Mouse (Mus musculus) brain, embryonic 18.5 days (tissue): ENCODE measurements around the gene Malsu1.
A peak's percentile ranks its signal among the peaks of the same experiment; 100 is the strongest.

Experiments
- DNase-seq: peaks from one replicate; pipeline ENCODE4 v3.0.0-alpha.2; 2012; ENCODE audit warnings: low read depth, low spot score

The Malsu1 gene

DNA sequence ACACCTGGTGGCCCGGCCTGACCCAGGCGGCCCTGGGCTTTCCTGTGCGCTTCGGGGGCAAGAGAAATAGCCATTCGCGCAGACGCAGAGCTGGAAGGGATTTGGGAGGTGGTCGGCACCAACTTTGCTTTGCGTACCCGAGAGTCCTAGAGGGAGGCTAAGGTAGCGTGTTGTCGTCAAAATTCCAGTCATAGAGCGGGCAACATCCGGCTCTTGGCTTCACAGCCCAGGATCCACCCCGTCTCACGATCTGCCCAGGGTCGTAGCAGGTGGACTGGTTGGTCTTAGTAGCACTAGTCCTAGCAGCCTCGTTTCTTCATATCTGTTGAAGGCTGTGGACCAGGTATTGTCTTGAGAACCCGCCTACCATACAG, 509 bp downstream of the Malsu1 start:
- no peak for DNase-seq

DNA sequence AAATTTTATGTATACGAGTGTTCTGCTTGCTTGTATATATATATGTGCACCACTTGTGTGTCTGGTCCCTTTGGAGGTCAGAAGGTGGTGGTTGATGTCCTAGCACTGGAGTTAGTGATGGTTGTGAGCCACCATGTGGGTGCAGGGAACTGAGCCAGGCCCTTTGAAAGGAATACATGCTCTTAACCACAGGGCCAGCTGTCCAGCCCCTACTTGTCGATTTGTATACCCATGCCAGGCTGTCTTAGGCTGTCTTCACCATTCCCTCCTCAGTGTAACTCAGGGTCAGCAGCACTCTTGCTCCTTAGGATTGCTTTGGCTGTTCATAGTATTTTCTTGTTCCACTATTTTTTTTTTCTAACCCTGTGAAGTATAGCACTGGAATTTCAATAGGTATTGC, 4.3 kb downstream of the Malsu1 start:
- no peak for DNase-seq

DNA sequence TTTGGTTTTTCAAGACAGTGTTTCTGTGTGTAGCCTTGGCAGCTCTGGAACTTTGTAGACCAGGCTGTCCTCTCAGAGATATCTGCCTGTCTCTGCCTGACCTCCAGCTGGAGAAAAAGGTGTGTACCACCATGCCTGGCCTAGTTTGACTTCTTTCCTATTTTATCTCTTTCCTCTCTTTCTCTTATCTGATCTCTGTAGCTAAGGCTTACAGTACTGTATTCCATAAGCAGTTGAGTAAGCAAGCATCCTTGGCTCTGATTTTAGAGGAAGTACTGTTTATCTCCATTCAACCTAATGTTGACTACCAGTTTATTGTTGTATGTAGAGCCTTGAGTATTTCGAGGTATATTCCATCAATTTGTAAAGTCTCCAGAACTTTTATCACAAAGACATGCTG, 5.7 kb downstream of the Malsu1 start:
- no peak for DNase-seq

DNA sequence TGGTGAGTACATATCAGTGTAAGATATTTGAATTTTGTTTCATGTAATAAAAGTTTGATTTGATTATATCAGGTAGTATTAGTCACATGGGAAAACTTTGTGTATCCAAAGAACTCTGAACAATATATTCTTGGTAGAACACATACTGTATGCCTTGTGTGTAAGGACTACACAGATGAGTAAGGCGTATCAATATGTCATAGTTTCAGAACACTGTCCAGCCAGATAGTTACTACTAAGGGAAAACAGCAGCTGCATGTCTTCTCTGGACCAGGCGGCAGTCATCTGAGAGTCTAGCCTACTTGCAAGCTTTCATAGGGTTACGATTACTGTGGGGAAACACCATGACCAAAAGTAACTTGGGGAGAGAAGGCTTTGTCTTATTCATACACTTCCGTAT, 9.4 kb downstream of the Malsu1 start:
- no peak for DNase-seq

DNA sequence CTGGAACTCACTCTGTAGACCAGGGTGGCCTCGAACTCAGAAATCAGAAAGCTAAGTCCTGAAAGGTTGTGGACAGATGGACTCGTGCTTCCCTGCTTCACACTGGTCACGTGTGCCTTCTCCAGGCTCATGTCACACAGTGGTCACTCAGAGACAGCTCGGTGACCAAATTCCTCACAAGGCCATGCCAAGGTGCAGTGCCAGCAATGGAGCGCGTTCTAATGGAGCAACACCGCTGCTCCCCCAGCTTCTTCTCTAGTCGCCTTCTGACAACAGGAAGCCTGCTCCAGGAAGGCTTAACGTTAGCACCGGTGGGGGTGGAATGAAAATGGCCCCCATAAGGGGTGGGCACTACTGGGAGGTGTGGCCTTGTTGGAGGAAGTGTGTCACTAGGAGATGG, 21.4 kb downstream of the Malsu1 start:
- DNase-seq, result no peak

DNA sequence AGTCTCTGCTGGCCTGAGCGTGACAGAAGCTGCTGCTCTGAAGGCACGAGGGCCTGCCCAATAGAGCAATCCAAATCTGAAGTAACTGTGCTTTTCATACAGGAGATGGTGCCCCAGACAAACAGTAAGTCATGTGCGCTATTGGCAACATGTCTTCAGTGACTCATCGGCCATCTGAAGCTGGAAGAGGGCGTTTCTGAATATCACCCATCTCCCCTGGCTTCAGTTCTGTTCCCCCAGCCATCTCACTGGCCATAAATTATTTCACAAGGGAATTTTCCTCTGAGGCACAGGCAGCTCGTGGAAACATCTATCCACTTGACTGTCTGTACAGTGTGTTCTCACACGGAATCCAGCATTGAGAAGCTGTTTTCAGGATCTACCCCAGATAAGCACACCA, 22.8 kb downstream of the Malsu1 start:
- no peak for DNase-seq

DNA sequence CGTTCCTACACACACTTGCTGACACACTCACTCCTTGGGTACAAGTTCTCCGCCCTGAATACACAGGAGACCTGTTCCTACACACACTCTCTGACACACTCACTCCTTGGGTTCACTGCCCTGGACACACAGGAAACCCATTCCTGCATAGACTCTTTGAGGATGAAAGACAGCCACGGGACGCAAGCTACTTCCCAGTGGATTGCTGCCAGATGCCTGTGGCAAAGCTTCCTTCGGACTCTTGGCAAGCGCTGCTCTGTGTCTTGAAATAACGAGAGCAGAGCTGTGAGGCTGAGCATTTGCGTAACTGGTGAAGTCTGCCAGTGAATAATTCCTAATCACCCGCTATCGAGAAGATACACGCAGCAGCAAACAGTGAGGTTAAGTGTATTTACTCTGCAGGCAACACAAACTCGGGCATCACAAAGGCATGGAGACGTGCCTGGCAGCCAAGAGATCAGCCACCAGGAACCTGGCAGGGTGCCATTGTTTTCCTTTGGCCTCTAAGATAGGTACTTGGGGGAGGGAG, 23.4 kb downstream of the Malsu1 start:
- peak; percentile 37 for DNase-seq

DNA sequence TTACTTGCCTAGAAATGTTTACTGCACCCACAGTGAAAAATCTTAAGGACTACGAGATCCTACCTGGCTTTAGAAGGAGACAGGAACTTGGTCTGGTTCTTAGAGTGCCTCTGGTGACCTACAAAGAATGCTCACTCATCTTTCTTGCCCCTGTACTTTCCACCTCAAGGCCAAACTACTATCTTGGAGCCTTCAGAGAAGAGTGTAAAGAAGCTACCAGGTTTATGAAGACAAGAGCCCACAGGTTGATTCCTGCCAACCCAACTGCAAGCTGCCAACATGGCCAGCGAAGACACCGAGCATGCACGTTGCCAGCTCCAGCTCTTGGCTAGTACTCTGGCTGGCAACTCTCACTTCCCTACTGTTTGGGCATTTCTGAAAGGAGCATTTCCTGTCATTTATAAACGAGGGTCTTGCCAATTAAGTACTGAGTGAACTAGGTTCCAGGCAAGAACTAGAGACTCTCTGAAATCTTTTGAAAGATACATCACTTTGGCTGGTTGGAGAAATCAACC, 24.1 kb downstream of the Malsu1 start:
- no peak for DNase-seq

DNA sequence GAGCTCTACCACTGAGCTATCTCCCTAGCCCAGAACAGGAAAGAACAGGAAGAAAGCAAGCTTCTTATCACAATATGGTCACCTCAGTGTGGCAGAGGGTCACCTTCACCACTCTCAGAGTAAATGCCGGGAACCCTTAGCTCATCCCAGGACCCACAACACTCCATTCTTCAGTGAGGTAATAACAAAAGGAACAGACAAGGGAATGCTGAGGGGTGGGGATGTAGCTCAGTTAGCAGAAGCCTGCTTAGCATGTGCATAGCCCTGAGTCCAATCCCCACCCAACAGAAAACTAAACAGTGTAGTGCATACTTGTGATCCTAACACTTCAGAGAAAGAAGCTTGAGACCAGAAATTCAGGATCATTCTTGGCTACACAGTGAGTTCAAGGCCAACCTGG, 25.5 kb downstream of the Malsu1 start:
- DNase-seq, result no peak

DNA sequence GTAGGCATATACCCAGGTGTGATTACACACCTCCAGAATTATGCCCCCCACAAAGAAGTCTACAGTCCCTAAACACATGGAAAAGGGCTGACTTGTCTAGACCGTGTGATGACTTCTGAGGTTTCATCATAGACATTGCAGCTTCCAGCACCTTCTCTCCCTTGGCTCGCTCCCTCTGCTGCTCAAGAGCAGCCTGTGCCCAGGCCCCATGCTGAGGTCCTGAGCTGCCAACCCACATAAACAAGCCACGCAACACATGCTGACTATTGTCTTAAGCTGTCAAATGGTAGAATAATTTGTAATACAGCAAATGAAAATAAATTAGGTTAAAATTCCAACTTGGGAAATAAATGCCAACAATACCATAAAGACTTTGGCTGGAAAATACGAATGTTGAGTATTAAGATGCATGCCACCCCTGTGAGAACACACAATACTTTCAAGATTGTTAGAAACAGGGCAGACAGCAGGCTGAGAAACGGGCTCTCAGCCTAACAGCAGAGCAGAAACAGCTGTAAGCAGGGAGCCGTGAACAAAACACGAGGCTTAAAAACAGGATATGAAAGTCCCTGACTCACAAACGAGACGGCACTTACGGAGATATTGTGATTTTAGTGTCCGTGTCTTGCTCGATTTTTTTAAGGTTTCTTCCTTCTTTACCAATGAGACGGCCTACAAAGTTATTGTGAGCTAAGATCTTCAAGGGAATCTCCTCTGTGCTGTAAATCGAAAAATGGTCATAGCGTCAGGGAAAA, 33.3 kb downstream of the Malsu1 start:
- no peak for DNase-seq

DNA sequence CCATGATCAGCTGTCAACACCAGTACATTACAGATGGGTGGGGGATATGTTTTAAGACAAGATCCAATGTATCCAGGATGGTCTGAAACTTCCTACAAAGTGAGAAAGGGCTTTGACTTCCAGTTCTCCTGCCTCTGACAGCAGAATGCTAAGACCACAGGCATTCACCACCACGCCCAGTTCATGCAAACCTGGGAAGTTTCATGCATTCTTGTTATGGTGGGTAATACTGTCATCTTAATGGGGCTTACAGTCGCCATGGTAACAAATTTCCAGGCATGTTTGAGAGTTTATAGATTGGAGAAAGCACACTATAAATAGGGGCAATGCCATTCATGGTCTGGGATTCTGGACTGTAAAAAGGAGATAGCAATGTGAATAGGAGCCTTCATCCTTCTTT, 35.6 kb downstream of the Malsu1 start:
- no peak for DNase-seq

DNA sequence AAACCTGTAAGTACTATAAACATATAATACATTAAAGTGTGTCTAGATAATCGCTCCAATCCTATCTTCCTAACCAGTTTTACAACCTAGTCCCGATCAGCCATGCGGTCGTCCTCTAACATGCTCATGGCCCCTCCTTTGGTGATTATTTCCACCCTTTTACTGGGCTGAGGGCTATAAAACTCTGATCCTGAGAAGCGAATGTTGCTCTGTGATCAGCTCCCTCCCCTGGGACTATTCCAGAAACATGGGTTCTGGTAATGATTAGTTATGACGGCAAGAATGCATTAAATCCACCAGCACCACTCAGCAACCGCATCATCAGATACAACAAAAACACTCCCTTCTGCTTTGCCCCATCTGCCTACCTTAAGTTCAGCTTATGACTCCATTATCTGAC, 40.3 kb downstream of the Malsu1 start:
- DNase-seq, result no peak

DNA sequence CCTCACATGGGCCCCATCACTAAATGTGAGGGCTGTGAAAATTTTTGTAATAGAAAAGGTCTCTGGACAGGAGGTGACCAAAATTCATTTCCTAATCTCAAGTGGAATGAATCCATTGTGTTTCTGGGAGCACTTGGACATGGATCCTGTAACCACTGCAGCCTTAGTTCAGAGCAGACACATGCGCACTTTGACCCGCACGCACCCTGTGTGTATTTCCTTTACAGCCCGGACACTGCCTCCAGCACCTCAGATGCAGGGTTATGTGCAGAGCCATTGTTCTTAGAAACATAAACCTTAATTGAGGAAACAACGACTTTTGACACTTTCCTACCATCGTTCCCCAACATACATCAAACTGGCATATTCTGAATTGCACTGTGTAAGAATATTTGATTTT, 40.9 kb downstream of the Malsu1 start:
- no peak for DNase-seq

DNA sequence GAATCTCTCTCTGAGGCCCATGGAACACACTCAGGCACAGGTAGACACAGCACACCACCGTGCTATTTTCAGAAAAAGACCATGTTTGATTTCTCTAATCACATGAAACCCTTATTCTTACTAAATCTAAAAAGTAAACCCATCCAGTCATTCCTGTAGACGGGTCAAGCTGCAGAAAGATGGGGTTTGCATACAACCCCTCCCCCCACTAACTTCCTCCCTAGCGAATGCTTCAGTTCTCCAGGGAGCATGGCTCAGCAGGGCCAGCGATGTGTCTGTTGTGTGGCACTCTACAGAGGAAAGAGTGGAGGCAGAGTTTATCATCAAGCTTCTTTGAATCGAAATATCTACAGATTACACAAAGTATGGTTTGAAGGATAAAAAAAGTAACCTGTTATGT, 42.0 kb downstream of the Malsu1 start:
- DNase-seq, result no peak

DNA sequence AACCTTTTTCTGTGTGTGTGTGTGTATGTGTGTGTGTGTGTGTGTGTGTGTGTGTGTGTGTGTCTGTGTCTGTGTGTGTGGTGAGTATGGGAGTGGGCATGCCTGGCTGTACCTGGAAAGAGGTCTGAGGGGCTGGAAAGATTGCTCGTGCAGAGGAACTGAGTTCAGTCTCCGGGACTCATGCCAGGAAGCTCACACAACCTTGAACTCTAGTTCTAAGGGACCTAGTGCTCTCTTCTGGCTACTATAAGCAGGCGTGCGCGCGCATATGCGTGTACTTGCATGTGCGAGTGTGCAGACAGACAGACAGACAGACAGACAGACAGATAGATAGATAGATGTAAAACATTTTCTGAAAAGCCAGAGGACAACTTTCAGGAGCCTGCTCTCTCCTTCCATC, 42.6 kb downstream of the Malsu1 start:
- no peak for DNase-seq

DNA sequence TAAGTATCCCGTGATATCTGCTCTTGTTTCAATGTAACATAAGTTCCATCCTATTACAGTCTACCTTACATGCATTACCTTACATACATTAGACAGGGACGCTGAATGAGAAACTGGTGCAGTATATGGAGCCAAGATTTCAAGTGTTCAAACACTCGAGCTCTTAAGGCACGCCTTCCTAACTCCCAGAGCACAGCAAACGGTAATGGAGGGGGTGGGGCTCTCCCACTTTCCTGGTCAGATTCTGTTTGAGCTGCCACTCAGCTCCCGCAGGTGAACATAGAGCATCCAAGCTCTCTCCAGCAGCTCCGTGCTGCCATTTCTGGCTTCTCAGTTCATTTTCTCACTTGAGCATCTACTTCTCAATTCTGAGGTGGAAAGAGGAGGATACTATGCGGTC, 44.9 kb downstream of the Malsu1 start:
- no peak for DNase-seq

DNA sequence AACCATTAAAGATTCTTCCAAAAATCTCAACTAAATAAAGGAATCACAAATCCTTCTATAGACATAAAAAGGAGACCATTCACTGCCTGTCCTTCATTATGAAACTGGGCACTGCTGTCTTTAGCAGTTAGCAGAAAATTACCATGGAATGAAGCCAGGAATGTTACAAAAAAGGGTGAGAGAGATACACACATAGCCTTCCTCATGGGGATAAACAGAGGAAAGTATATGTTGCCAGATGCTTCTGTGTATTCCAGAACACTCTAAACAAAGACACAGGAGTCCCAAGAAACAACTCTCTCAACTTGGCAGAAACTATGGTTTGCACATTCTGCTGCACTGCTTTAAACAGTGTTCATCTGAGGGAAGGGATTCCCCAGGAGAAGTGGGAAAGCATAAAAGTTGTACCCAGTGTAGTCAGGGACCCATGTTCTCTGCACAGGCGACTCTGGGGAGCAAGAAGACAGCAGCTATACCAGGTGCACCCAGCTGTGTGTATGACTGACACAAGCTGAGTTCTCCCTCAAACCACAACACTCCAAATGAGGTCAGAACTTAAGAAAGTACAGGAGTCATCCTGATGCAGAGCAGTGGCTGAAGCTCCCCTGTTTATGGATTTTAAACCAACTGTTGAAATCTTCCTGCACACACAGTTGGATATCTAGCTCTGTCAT, 46.0 kb downstream of the Malsu1 start:
- no peak for DNase-seq

DNA sequence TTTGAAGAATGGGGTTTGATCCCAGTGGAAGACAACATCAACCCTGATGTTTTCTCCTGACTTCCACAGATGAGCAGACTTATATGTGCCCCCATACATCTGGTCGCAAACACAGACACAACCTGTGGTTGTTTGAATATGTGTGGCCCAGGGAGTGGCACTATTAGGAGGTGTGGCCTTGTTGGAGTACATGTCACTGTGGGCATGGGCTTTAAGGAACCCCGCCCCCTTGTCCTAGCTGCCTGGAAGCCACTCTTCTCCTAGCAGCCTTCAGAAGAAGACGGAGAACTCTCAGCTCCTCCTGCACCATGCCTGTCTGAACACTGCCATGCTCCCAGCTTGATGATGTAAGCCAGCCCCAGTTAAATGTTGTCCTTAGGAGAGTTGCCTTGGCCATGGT, 46.8 kb downstream of the Malsu1 start:
- DNase-seq, result no peak

DNA sequence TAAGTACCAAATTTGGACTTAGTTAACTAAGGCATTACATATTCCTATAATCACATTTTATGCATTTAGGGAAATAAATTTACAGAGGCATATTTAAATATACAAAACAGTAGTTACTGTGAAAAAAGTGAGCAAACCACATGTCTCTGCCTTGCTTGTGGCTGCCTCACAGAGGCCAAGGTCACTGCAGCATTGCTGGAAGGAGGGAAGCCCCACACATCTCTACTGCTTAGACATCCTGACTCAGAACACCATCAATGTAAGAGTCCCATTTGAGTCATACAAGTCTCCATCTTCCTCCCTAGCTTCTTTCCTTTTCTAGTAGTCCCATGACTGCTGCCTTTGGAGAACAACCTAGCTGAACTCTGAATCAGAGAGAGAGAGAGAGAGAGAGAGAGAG, 56.7 kb downstream of the Malsu1 start:
- DNase-seq, result no peak

DNA sequence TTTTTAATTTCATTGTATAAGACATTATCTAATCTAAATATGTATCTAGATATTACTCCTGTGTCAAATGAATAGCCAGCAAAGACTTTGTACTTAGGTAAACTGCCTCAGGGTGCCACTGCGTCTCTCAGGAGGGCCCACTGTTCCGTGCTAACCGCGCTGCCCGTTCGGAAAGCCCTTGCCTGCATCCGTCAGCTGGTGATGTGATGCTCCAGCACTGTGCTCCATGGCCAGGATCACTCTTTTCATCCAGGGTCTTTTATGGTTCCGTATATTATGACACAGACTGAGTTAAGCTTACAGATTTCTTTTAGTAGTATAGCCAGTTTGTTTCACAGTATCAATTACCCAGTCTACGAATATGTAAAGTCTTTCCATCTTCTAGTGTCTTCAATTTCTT, 58.3 kb downstream of the Malsu1 start:
- DNase-seq, result no peak

DNA sequence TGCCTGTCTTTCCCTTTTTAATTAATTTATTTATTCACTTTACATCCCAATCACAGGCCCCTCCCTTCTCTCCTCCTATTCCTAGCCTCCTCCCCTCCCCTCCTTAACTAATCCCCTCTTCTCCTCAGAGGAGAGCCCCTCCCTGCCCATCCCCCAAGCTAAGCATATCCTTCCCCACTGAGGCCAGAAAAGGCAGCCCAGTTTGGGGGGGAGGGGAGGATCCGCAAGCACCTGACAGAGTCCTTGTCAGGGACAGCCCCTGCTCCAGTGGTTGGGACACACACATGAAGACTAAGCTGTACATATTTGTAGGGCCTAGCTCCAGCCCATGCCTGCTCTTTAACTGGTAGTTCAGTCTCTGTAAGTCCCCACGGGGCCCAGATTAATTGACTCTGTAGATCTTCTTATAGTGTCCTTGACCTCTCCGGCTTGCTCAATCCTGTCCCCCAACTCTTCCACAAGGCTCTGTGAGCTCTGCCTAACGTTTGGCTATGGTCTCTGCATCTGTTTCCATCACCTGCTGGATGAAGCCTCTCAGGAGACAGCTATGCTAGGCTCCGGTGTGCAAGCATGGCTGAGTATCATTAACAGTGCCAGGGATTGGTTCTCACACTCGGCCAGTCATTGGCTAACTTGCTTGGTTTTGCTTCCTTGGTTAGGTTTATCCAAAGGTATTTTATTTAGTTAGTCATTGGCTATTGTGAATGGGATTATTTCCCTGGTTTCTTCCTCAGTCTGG, 58.9 kb downstream of the Malsu1 start:
- DNase-seq, result no peak
